Mouse (Mus musculus) CD8-positive naive resting alpha-beta T cell, adult 2 months (primary cell): Measurements from ENCODE around the gene Tet3.

ENCODE experiments used
- DNase-seq, 2 experiments: peaks; one replicate each; pipeline ENCODE4 v3.0.0; 2022; ENCODE audit warnings: low read depth in 2 of 2, low spot score in 2 of 2

Gene Tet3

GRCm38 (mm10) chr6:83341387-83341786, 117.5 kb downstream of the Tet3 start:
- no peak for DNase-seq

- DNase-seq = no peak
Observed at GRCm38 (mm10) chr6:83327591-83328190, 131.2 kb downstream of the Tet3 start.

GRCm38 (mm10) chr6:83326761-83327160, 132.1 kb downstream of the Tet3 start:
- no peak for DNase-seq

- DNase-seq = no peak
Observed at GRCm38 (mm10) chr6:83326394-83326736, 132.5 kb downstream of the Tet3 start.

GRCm38 (mm10) chr6:83325525-83326393, 133.1 kb downstream of the Tet3 start, which contains the start of the genes Mthfd2 and Mob1a:
Mthfd2 (minus strand) TSS chr6:83325908.
Mob1a (plus strand) TSS chr6:83326016.
- peak; percentile 88 to 91 for DNase-seq

- no peak for DNase-seq
Observed at GRCm38 (mm10) chr6:83323652-83324419, 135.0 kb downstream of the Tet3 start.

GRCm38 (mm10) chr6:83322794-83323193, 136.1 kb downstream of the Tet3 start:
- DNase-seq = no peak

- DNase-seq = no peak
Observed at GRCm38 (mm10) chr6:83321927-83322326, 137.0 kb downstream of the Tet3 start.

- DNase-seq = peak; percentile 78 to 80
Observed at GRCm38 (mm10) chr6:83317108-83317741, 141.7 kb downstream of the Tet3 start.

- no peak for DNase-seq
Observed at GRCm38 (mm10) chr6:83316022-83316421, 142.9 kb downstream of the Tet3 start.

GRCm38 (mm10) chr6:83315293-83315692, 143.6 kb downstream of the Tet3 start:
- no peak for DNase-seq

- DNase-seq = peak; percentile 23 to 38
Observed at GRCm38 (mm10) chr6:83312514-83312913, 146.4 kb downstream of the Tet3 start.
